In the genomic region with DNA sequence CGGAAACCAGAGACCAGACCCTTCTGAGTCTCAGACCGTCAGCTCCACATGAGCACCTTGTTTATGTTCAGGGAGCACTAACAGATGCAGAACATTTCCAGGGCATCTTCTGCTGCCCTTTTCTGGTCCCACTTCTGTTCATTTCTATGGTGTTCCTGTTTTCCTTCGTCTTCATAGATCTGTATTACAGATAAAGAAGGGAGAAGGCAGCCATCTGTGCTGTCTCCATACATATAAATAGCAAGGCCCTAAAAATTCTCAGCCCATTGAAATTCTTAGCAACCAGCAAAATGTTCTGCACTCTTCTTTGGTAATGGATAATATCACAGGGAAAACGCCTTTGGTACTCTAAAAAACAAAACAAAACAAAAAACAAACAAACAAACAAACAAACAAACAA, we compare ENCODE assay signal across 9 mouse cellular contexts.
"Had no signal": no experiment of that assay in that cellular context is flagged by ENCODE, and none has a peak within 500 bp of the region (broad histone marks: within the 10 kb centered on the region; RNA-seq: fewer than 3 reads in every experiment).

No protein-coding gene starts in this region.

- ATAC-seq: midbrain, embryonic 16.5 days had no signal

- DNase-seq: kidney, adult 11 months; kidney, postnatal 14 days; layer of hippocampus, adult 9-11 months; layer of hippocampus, postnatal 36 days; lung, adult 18-20 months; spleen, adult 18-20 months; thymus, adult 2 months; thymus, postnatal 25 days had no signal
